Mouse (Mus musculus) CD4-positive, CD25-positive, alpha-beta regulatory T cell, adult 9 weeks (primary cell): ENCODE results near the gene Clec18a. TPM values are rescaled to one million over a fixed set of nuclear protein-coding genes. Genes with fewer than 3 reads are reported as not detected.

ENCODE experiments used
- polyA plus RNA-seq: library from polyadenylated mRNA; unstranded; fragments of 100-300 nt; shearing (Covaris generic); gene quantifications from one replicate; pipeline ENCODE4 v1.2.1, GENCODE M21; 2017

Gene Clec18a
- not detected for polyA plus RNA-seq

GRCm38 (mm10) chr8:111092326-111092725, at the start of gene Clec18a:
Gene Clec18a (minus strand): TSS chr8:111092426.

GRCm38 (mm10) chr8:111093865-111094718, 1.9 kb upstream of the Clec18a start, which contains the start of gene Pdpr:
Gene Pdpr (plus strand): TSS chr8:111094630.

GRCm38 (mm10) chr8:111056158-111056663, 36.0 kb downstream of the Clec18a start, which contains the start of gene Exosc6:
Gene Exosc6 (plus strand): TSS chr8:111056339.

GRCm38 (mm10) chr8:111032916-111033315, 59.3 kb downstream of the Clec18a start, which contains the start of gene Aars:
Gene Aars (plus strand): TSS chr8:111033144.

GRCm38 (mm10) chr8:111031572-111031971, 60.7 kb downstream of the Clec18a start, which contains the start of gene Ddx19b:
Gene Ddx19b (minus strand): TSS chr8:111031751.

Other genes with a start within 250 kb of the Clec18a start
- gene Cog4, start 245.8 kb downstream of the Clec18a start, polyA plus RNA-seq = 80.4 TPM
- 240 TPM for gene Sf3b3, start 245.6 kb downstream of the Clec18a start, polyA plus RNA-seq
- 10.5 TPM for gene Fuk, start 189.9 kb downstream of the Clec18a start, polyA plus RNA-seq
- 4.8 TPM for gene St3gal2, start 172.5 kb downstream of the Clec18a start, polyA plus RNA-seq
- 19.6 TPM for gene Ddx19a, start 94.6 kb downstream of the Clec18a start, polyA plus RNA-seq
- gene Ddx19b, start 60.7 kb downstream of the Clec18a start, polyA plus RNA-seq = 19.2 TPM
- gene Aars, start 59.3 kb downstream of the Clec18a start, polyA plus RNA-seq = 48.6 TPM
- gene Exosc6, start 36.1 kb downstream of the Clec18a start, polyA plus RNA-seq = not detected
- 10.5 TPM for gene Pdpr, start 2.2 kb upstream of the Clec18a start, polyA plus RNA-seq
- 22.3 TPM for gene Glg1, start 166.8 kb upstream of the Clec18a start, polyA plus RNA-seq
- gene Rfwd3, start 207.8 kb upstream of the Clec18a start, polyA plus RNA-seq = 49.8 TPM
- gene Mlkl, start 245.8 kb upstream of the Clec18a start, polyA plus RNA-seq = 4.2 TPM